Comparison of ENCODE assay signal across 8 mouse cellular contexts in the genomic region with DNA sequence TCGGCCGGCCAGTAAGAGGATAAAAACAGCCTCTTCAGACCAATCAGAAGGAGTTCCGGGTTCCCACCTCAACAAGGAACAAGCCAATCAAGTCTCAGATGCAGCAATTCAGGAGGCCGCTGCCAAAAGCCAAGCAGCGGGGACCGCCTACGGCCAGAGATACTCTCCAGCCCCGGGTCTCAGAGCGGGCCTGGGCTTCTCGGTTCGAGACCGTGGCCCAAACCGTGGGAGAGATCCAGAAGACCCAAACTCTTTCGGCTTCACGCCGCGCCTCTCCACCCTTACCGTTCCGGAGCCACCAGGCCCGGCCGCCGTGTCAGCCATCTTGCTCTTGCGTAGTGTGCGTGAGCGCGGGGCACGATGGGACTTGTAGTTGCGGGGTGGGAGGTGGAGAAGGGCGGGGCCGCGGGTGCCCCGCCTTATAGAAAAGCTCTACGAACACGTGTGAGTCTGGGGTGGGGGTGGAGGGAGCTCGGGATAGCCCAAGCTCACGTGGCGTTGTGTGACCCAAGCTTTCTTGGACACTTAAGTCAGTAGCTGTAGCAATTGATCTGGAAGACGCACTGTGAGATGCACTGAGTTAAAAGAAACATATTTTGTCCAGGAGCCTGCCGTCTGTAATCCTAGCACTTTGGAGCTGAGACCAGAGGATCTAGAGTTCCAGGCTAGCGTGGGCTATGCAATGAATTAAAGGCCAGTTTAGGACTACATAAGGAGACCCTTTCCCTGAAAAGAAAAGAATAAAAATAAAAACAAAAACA. TPM values are rescaled to one million over a fixed set of nuclear protein-coding genes. Genes with fewer than 3 reads are reported as not detected.
A peak's percentile ranks its signal among the peaks of the same experiment; 100 is the strongest.
DNase-seq lines count a peak whose midpoint lies in the region; ATAC-seq lines count a peak whose summit lies in the region.

A gene (minus strand): TSS at position 347 of the 761 bp plus-strand sequence.

- peaks cover 29% of the 10 kb centered on the region for H3K4me1 ChIP-seq in heart, embryonic 10.5 days
- H3K4me1 ChIP-seq in kidney, embryonic 15.5 days: peaks cover 35% of the 10 kb centered on the region

- H3K27ac ChIP-seq in heart, embryonic 10.5 days: peak within 1 kb of the TSS; percentile 97
- peak within 1 kb of the TSS; percentile 74 for H3K27ac ChIP-seq in kidney, embryonic 15.5 days

- no peaks in the 10 kb centered on the region for H3K9me3 ChIP-seq in heart, embryonic 10.5 days
- no peaks in the 10 kb centered on the region for H3K9me3 ChIP-seq in kidney, embryonic 15.5 days (replicated peaks)

- H3K9ac ChIP-seq in kidney, embryonic 15.5 days: peak within 1 kb of the TSS; percentile 71

- peak; percentile 92 for ATAC-seq in erythroblast, adult 5-6 weeks (replicated peaks; ENCODE audit: low FRiP score, poor library complexity, severe bottlenecking)
- ATAC-seq in kidney, embryonic 15.5 days (replicated peaks; ENCODE audit: low FRiP score): peak; percentile 94
- peak; percentile 83 for ATAC-seq in monocyte, adult 5-6 weeks (replicated peaks; ENCODE audit: insufficient number of reproducible peaks, low FRiP score, low TSS enrichment, poor library complexity, severe bottlenecking)

- H3K27me3 ChIP-seq in heart, embryonic 10.5 days (ENCODE audit: insufficient read depth, poor library complexity, severe bottlenecking): no peaks in the 10 kb centered on the region
- no peaks in the 10 kb centered on the region for H3K27me3 ChIP-seq in kidney, embryonic 15.5 days

- peaks cover 27% of the 10 kb centered on the region for H3K36me3 ChIP-seq in heart, embryonic 10.5 days
- peaks cover 34% of the 10 kb centered on the region for H3K36me3 ChIP-seq in kidney, embryonic 15.5 days

- WGBS in heart, embryonic 10.5 days: 2% methylated on average over 40 of the region's 40 CpGs
- 1% methylated on average over 40 of the region's 40 CpGs for WGBS in kidney, embryonic 15.5 days

- peak within 1 kb of the TSS; percentile 92 for H3K4me2 ChIP-seq in kidney, embryonic 15.5 days

- H3K4me3 ChIP-seq in heart, embryonic 10.5 days: peak within 1 kb of the TSS; percentile 86
- H3K4me3 ChIP-seq in kidney, embryonic 15.5 days (replicated peaks): peak within 1 kb of the TSS; percentile 69

- DNase-seq in B cell, adult 2 months: peak; percentile 93 to 94
- peak; percentile 97 for DNase-seq in brain, adult 2 months (ENCODE audit: low read depth, low spot score)
- peak; percentile 98 for DNase-seq in heart, embryonic 10.5 days (ENCODE audit: low spot score)
- DNase-seq in liver: peak; percentile 96
- DNase-seq in spleen, postnatal 4 days (ENCODE audit: low spot score in 2 of 2): peak; percentile 90 to 95

RNA-seq across cellular contexts. Expression of the gene that starts here (rescaled TPM):
- total RNA-seq in erythroblast, adult 5-6 weeks (2015; ENCODE audit: low replicate concordance): 34.5 and 36.5 TPM in 2 replicates
- 47.1 and 67.9 TPM in 2 replicates for total RNA-seq in erythroblast, adult 5-6 weeks (2017; ENCODE audit: low replicate concordance)
- 23.0 and 28.5 TPM in 2 replicates for polyA plus RNA-seq in heart, embryonic 10.5 days (2016; fragmentation: Nextera tagmentation; extraction: Ambion mirVana)
- 32.2 and 37.0 TPM in 2 replicates for polyA plus RNA-seq in kidney, embryonic 15.5 days (2015; fragmentation: Nextera tagmentation; extraction: Ambion mirVana)
- total RNA-seq in monocyte, adult 5-6 weeks (2017): 67.5 to 90.9 TPM (median 77.3 TPM) in 3 replicates

Comparison
In these comparisons a context has a peak if more than half of its experiments do, and no peak if none do; other contexts are left out.
1. Peak in every context shown above with its lines: DNase-seq, ATAC-seq, H3K4me3 ChIP-seq and H3K27ac ChIP-seq.